Mouse (Mus musculus) neutrophil, adult 5-6 weeks (primary cell): ENCODE results near the gene Mcur1. TPM values are rescaled to one million over a fixed set of nuclear protein-coding genes. Genes with fewer than 3 reads are reported as not detected.

Experiments
- ATAC-seq: fragments of 151-379, 151-347 bp; 2 replicates; pipeline ENCODE4 v1.8.0; 2017; ENCODE audit warnings: mild to moderate bottlenecking, moderate TSS enrichment; ENCODE audit not compliant: insufficient number of reproducible peaks, poor library complexity, low FRiP score, severe bottlenecking; ENCODE audit errors: extremely low read depth
- total RNA-seq: library from RNA; stranded (forward); fragments of 200-1000 nt; gene quantifications from 2 replicates; pipeline ENCODE4 v1.2.3, GENCODE M21; 2017

Gene Mcur1
- total RNA-seq, 1 experiment from 2014 or later: 32.5 TPM

DNA sequence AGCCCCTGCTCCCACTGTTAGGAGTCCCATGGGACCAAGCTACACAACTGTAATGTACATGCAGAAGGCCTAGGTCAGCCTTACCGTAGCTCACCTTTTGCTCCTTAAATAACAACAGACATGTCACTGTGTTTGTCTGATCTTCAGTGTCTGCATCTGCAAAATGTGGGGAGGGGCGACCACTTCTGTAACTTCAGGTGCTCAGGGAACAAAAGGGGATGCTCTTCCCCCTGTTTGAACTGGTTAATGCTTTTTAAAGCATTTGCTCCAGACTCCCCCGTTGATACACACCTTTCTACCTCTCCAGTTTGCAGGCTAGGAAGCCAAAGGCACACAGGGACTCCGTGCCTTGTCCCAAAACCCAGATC, 59.5 kb downstream of the Mcur1 start:
- no peak for ATAC-seq

DNA sequence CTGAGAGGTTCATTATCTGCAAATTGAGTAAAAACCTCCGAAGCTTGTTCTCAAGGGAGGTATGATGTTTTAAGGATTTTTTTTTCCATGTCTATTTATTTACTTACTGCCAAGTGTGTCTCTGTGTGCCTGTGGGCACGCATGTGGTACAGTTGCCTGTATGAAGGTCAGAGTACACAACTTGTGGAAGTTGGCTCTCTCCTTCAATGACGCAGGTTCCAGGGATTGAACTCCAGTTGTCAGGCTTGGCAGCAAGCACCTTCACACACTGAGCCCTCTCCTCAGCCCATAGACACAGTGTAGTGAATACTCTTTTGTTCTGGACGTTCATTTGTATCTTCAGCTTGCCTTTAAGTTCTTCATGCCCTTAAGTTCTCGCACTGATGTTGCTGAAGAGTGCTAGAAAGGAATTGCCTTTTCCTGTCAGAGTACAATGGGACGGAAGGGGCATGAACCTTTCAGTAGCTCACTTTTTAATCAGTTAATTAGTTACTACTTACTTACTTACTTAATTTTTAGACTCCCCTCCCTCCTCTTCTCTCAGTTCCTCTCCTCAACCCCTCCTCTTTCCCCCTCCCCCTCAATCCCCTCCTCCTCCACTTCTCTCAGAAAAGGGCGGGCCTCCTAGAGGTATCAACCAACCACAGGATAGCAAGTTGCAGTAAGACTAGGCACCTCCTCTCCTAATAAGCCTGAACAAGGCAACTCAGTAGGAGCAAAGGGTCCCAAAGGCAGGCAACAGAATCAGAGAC, 60.1 kb downstream of the Mcur1 start:
- no peak for ATAC-seq

DNA sequence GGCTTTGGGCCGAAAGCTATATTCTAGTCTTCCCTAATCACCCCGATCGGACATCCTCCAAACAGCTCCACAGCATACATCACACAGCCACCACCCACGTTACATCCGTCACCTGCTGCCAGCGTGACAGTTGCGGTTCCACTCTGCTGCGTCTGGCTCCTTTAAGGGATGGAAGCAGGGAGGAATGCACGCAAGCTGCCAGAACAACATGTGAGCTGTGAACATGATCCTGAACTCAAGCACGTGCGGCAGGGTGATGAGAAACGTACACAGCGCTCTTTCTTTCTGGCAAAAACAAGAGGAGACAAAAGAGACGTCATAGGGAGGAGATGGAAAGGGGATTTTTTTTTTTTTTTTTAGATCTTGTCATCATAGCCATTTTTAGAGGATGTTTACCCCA, 61.1 kb downstream of the Mcur1 start:
- no peak for ATAC-seq

DNA sequence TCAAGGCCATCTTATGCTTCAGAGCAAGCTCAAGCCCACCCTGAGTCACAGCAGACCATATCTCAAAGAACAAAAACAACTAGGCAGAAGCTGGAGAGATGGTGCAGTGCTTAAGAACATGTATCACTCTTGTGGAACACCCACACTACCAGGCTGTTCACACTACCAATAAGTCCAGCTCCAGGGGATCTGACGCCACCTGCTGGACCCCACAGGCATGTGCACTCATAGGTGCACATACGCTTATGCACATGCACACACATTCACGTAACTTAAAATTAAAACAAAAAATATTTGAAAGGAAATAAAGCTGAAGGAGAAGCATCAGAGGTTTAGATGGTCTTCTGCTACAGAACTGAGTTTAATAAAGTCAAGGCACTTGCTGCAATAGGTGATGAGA, 62.2 kb downstream of the Mcur1 start:
- no peak for ATAC-seq

DNA sequence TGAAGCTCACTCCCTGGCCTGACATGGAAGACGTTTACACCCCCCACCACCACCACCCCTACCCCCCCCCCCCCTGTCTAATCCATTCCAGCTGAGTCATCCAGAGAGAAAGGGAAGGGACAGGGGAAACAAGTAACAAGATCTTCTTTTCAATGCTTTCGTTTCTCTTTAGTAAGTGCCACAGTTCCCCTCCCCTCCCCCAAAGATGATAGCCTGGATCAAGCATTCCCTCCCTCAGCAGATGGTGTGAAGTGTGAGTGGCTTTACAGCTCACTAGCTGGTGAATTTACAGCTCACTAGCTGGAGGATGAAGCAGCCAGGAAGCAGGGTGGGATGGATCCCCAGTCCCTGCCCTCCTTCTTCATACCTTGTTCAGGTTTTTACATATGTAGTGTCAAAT, 63.3 kb downstream of the Mcur1 start:
- no peak for ATAC-seq

DNA sequence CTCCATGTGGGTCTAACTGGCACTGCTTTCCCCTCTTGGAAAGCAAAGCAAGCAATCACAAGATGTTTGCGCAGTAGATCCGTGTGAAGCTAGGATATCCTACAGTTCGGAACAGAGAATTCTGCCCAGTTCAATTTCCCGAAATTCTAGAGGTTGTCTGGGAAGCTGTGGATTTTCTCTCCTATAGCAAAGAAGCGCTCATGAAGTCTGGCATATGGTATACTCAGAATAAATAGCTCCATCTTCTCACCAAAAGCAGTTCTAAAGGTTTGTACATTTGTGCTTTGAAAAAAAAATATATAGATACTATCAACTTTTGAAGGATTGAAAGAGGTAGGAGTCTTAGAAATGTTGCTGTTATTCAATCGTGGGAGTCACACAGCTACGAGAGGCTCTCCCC, 64.3 kb downstream of the Mcur1 start:
- ATAC-seq: no peak

DNA sequence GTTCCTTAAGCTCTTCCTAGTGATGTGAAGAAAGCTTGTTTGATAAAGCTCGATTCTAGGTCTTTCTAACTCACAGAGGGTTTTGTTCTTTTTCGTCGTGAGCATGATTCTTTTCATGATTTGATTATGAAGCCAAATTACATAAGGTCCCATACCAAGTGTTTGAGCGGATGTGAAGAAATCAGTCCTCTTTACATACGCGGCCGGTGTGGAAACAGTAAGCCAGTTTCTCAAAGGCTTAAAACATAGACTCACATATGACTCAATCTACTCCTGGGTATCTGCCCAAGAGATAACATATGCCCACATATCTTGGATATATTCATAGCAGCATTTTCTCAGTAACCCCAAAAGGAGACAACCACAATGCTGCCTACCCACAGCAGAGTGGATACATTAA, 66.3 kb downstream of the Mcur1 start:
- no peak for ATAC-seq

DNA sequence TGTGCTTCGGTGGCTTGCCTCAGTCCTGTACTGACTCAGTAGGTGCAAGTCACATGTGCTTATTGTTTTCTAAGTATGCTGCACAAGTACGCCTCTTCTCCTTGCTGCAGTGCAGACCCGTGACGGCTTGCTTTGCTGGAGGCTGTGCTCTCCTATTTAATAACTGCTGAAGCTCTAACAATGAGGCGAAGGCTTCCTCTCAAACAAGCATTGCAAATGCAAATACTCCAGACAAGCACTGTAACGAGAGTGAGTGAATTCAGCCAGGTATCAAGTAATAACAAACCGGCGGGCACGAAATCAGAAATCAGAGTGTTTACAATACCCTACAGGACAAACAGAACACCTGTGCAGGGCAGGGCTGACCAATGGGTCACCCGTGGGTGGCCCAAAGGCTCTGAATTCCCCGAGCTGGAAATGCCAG, 66.9 kb downstream of the Mcur1 start:
- no peak for ATAC-seq

Other genes starting within 250 kb of the Mcur1 start
- 5.5 and 6.6 TPM in 2 replicates for gene Sirt5, start 194.7 kb downstream of the Mcur1 start, total RNA-seq
- 175 and 176 TPM in 2 replicates for gene Nol7, start 161.8 kb downstream of the Mcur1 start, total RNA-seq
- 94.4 and 100 TPM in 2 replicates for gene Ranbp9, start 78.9 kb downstream of the Mcur1 start, total RNA-seq
- gene Rnf182, start 55.5 kb upstream of the Mcur1 start, total RNA-seq: not detected in 2 replicates
- 81.4 and 89.3 TPM in 2 replicates for gene Cd83, start 224.6 kb upstream of the Mcur1 start, total RNA-seq